Mouse (Mus musculus) adrenal gland, postnatal 36 days (tissue): ENCODE measurements around the gene Aurkb. TPM values are rescaled to one million over a fixed set of nuclear protein-coding genes. Genes with fewer than 3 reads are reported as not detected.

Experiments
- DNase-seq, 2 experiments: peaks; one replicate each; pipeline ENCODE4 v3.0.0; 2021; ENCODE audit warnings: mixed read lengths in 1 of 2
- total RNA-seq, 2 experiments: library from RNA; stranded (reverse); gene quantifications; 2 replicates each; pipeline ENCODE4 v1.2.3; 2021

Aurkb gene
- total RNA-seq, 2 experiments from 2014 or later: 5.0 to 6.4 TPM

GRCm38 (mm10) chr11:69036486-69037230, 8.8 kb upstream of the Aurkb start:
- peak; percentile 87 for DNase-seq

- DNase-seq: peak; percentile 83 to 87
Measured at GRCm38 (mm10) chr11:69037231-69038061, 8.0 kb upstream of the Aurkb start.

- DNase-seq: no peak
Measured at GRCm38 (mm10) chr11:69038173-69038572, 7.3 kb upstream of the Aurkb start.

GRCm38 (mm10) chr11:69046395-69046774, 938 bp downstream of the Aurkb start:
- DNase-seq: no peak

- no peak for DNase-seq
Measured at GRCm38 (mm10) chr11:69047592-69047991, 2.1 kb downstream of the Aurkb start.

- DNase-seq: no peak
Measured at GRCm38 (mm10) chr11:69048151-69048550, 2.7 kb downstream of the Aurkb start.

GRCm38 (mm10) chr11:69050748-69051147, 5.3 kb downstream of the Aurkb start:
- DNase-seq: no peak

- no peak for DNase-seq
Measured at GRCm38 (mm10) chr11:69051771-69052170, 6.3 kb downstream of the Aurkb start.

GRCm38 (mm10) chr11:69052824-69053421, 7.5 kb downstream of the Aurkb start:
- DNase-seq: no peak

GRCm38 (mm10) chr11:69053848-69054247, 8.4 kb downstream of the Aurkb start:
- DNase-seq: no peak

- DNase-seq: no peak
Measured at GRCm38 (mm10) chr11:69058265-69058664, 12.8 kb downstream of the Aurkb start.

- no peak for DNase-seq
Measured at GRCm38 (mm10) chr11:69058729-69059356, 13.4 kb downstream of the Aurkb start.

GRCm38 (mm10) chr11:69059357-69059974, 14.0 kb downstream of the Aurkb start, which contains the start of gene Borcs6:
TSS of gene Borcs6 (plus strand) at chr11:69059717.
- peak; percentile 97 to 98 for DNase-seq

GRCm38 (mm10) chr11:69059975-69060411, 14.5 kb downstream of the Aurkb start:
- peak; percentile 67 to 76 for DNase-seq

- peak; percentile 57 to 60 for DNase-seq
Measured at GRCm38 (mm10) chr11:69060448-69061254, 15.2 kb downstream of the Aurkb start.

GRCm38 (mm10) chr11:69061255-69061912, 15.9 kb downstream of the Aurkb start:
- DNase-seq: no peak

- peak; percentile 83 to 84 for DNase-seq
Measured at GRCm38 (mm10) chr11:69062194-69062760, 16.8 kb downstream of the Aurkb start.

- peak; percentile 90 to 93 for DNase-seq
Measured at GRCm38 (mm10) chr11:69062761-69063224, 17.3 kb downstream of the Aurkb start.

- DNase-seq: peak; percentile 82 to 88
Measured at GRCm38 (mm10) chr11:69063413-69064201, 18.2 kb downstream of the Aurkb start.
